Mouse (Mus musculus): ENCODE measurements around the gene Wbp1l. TPM values are rescaled to one million over a fixed set of nuclear protein-coding genes. Genes with fewer than 3 reads are reported as not detected.
A peak's percentile ranks its signal among the peaks of the same experiment; 100 is the strongest.
"Not testable (repeated sequence)": the region's sequence is repeated elsewhere in the genome, so short reads cannot be mapped to it uniquely, and the experiment has no call there.

Wbp1l gene
- 132 and 137 TPM in 2 replicates for total RNA-seq (2021)
- long read RNA-seq, experiment 1, transcript Wbp1l-201 (5 exons, 3,911 nt), result major isoform, 80 of 204 reads
- long read RNA-seq, experiment 1, transcript Wbp1l-204 (4 exons, 3,900 nt), result minor isoform, 52 of 204 reads
- long read RNA-seq, experiment 1, transcript Wbp1l-203 (4 exons, 3,979 nt), result minor isoform, 5 of 204 reads
- long read RNA-seq, experiment 1, partial matches to known transcripts, result 44 of 204 reads
- long read RNA-seq, experiment 1, other reads (novel, unspliced or antisense), result 22 of 204 reads
- long read RNA-seq, experiment 2, transcript Wbp1l-204 (4 exons, 3,900 nt), result minor isoform, 45 of 193 reads
- long read RNA-seq, experiment 2, transcript Wbp1l-201 (5 exons, 3,911 nt), result major isoform, 96 of 193 reads
- long read RNA-seq, experiment 2, partial matches to known transcripts, result 42 of 193 reads
- long read RNA-seq, experiment 2, other reads (novel, unspliced or antisense), result 6 of 193 reads

- DNase-seq, result peak; percentile 99
Observed at GRCm38 (mm10) chr19:46598720-46599252, at the start of gene Wbp1l. Gene Wbp1l, plus strand, starts transcription at chr19:46599084.

GRCm38 (mm10) chr19:46550385-46550784 is 48.5 kb upstream of the Wbp1l start:
- no peak for DNase-seq

GRCm38 (mm10) chr19:46552496-46552895 is 46.4 kb upstream of the Wbp1l start:
- no peak for DNase-seq

- peak; percentile 67 for DNase-seq
Observed at GRCm38 (mm10) chr19:46553541-46553955, 45.3 kb upstream of the Wbp1l start.

- no peak for DNase-seq
Observed at GRCm38 (mm10) chr19:46558009-46558408, 40.9 kb upstream of the Wbp1l start.

GRCm38 (mm10) chr19:46558631-46559030 is 40.3 kb upstream of the Wbp1l start:
- DNase-seq, result no peak

- DNase-seq, result peak; percentile 79
Observed at GRCm38 (mm10) chr19:46562132-46562531, 36.8 kb upstream of the Wbp1l start.

GRCm38 (mm10) chr19:46562581-46563515 is 36.0 kb upstream of the Wbp1l start:
- DNase-seq, result no peak

GRCm38 (mm10) chr19:46563603-46564002 is 35.3 kb upstream of the Wbp1l start:
- no peak for DNase-seq

- no peak for DNase-seq
Observed at GRCm38 (mm10) chr19:46564043-46564462, 34.8 kb upstream of the Wbp1l start.

- not testable (repeated sequence) for DNase-seq
Observed at GRCm38 (mm10) chr19:46571211-46571877, 27.5 kb upstream of the Wbp1l start.

- no peak for DNase-seq
Observed at GRCm38 (mm10) chr19:46571878-46572244, 27.0 kb upstream of the Wbp1l start.

- DNase-seq, result no peak
Observed at GRCm38 (mm10) chr19:46572548-46572947, 26.3 kb upstream of the Wbp1l start.

- peak; percentile 97 for DNase-seq
Observed at GRCm38 (mm10) chr19:46572951-46573937, 25.6 kb upstream of the Wbp1l start, which contains the start of the genes Arl3 and Sfxn2. Gene Arl3, minus strand, starts transcription at chr19:46573198. Gene Sfxn2, plus strand, starts transcription at chr19:46573365.

GRCm38 (mm10) chr19:46573990-46574389 is 24.9 kb upstream of the Wbp1l start:
- DNase-seq, result no peak

- no peak for DNase-seq
Observed at GRCm38 (mm10) chr19:46575196-46575595, 23.7 kb upstream of the Wbp1l start.

GRCm38 (mm10) chr19:46587823-46588508 is 10.9 kb upstream of the Wbp1l start:
- DNase-seq, result peak; percentile 95

- no peak for DNase-seq
Observed at GRCm38 (mm10) chr19:46591575-46591974, 7.3 kb upstream of the Wbp1l start.

GRCm38 (mm10) chr19:46592751-46593439 is 6.0 kb upstream of the Wbp1l start:
- no peak for DNase-seq
